Mouse (Mus musculus): ENCODE measurements around the gene Snrpd3. TPM values are rescaled to one million over a fixed set of nuclear protein-coding genes. Genes with fewer than 3 reads are reported as not detected.
A peak's percentile ranks its signal among the peaks of the same experiment; 100 is the strongest.

Snrpd3 gene
- polyA plus RNA-seq, 1 experiment from 2014 or later = 90.6 TPM

DNA sequence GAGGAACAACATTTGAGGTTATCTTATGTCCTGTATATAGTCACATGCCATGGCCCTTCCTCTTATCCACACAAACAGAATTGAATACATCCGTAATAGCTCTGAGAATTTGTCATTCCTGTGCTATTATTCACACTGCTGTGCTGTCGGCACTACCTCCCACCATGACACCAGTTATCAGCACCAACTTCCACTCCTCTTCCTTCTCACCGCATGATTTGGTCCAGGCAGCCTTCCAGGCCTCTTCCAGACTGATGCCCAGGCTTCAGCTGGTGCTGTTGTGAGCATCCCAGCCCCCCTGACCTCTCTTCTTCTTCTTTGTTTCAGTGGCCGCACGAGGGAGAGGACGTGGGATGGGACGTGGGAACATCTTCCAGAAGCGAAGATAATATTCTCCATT is 17.6 kb downstream of the Snrpd3 start:
- Histone ChIP-seq H3K27me3 (ENCODE audit: control insufficient read depth, insufficient read depth, low read length) (no peaks in the 10 kb centered on the region), H3K9me3 (ENCODE audit: control insufficient read depth, low read length) (0 out of 2 replicates have a peak, but pooled peaks cover 5% of the 10 kb centered on the region), H3K36me3 (ENCODE audit: control insufficient read depth, insufficient read depth, low read length) (peaks cover 46% of the 10 kb centered on the region), H3K27ac (replicated peaks in 1 of 2; ENCODE audit: control insufficient read depth in 1 of 2, insufficient read depth in 1 of 2, low read depth in 2 of 2, low read length in 2 of 2) (peak overlapping the region in 1 of 2 experiments; percentile 4; a peak in 1 of 4 replicates), H3K9ac (ENCODE audit: low read length) (no peak overlapping the region), H3K4me2 (ENCODE audit: low read length) (no peak overlapping the region), H3K4me1 (ENCODE audit: control insufficient read depth in 2 of 2, insufficient read depth in 2 of 2, low read length in 2 of 2) (peaks cover 5 to 19% of the 10 kb centered on the region in 2 experiments), H3K4me3 (ENCODE audit: control insufficient read depth in 1 of 2, insufficient read depth in 1 of 2, low read depth in 1 of 2, low read length in 2 of 2) (no peak overlapping the region)
- ATAC-seq (ENCODE audit: insufficient number of reproducible peaks, insufficient read depth, low FRiP score, low read depth) = peak; percentile 48; the same call in 1 of the 2 replicates
- 44% methylated on average over 8 of the region's 8 CpGs for WGBS

DNA sequence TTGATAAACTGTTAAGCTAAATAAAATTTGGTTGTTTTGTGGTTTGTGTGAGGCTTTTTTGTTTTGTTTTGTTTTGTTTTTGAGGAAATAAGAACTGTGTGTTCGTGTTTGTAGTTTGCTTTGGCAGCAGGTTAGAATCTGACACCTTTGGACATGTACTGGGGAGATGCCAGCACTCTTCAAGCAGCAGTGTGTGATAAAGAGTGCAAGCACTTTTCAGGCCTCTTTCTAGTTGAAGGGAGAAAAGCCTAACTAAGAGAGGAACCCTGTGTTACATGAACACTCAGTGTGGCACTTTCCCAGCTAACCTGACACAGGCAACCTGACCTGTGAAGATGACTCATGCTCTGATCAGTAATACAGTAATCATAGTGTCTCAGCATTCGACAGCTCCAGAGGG is 18.1 kb downstream of the Snrpd3 start:
- no peak for ATAC-seq (ENCODE audit: insufficient number of reproducible peaks, insufficient read depth, low FRiP score, low read depth)
- Histone ChIP-seq H3K27me3 (ENCODE audit: control insufficient read depth, insufficient read depth, low read length) (no peaks in the 10 kb centered on the region), H3K4me2 (ENCODE audit: low read length) (no peak overlapping the region), H3K36me3 (ENCODE audit: control insufficient read depth, insufficient read depth, low read length) (peaks cover 44% of the 10 kb centered on the region), H3K4me3 (ENCODE audit: control insufficient read depth in 1 of 2, insufficient read depth in 1 of 2, low read depth in 1 of 2, low read length in 2 of 2) (no peak overlapping the region), H3K9ac (ENCODE audit: low read length) (no peak overlapping the region), H3K9me3 (ENCODE audit: control insufficient read depth, low read length) (0 out of 2 replicates have a peak, but pooled peaks cover 5% of the 10 kb centered on the region), H3K4me1 (ENCODE audit: control insufficient read depth in 2 of 2, insufficient read depth in 2 of 2, low read length in 2 of 2) (peaks cover 5 to 19% of the 10 kb centered on the region in 2 experiments), H3K27ac (replicated peaks in 1 of 2; ENCODE audit: control insufficient read depth in 1 of 2, insufficient read depth in 1 of 2, low read depth in 2 of 2, low read length in 2 of 2) (peak overlapping the region; percentile 25 to 53; a peak in 3 of 4 replicates)
- WGBS = 59% methylated on average over 2 of the region's 2 CpGs

DNA sequence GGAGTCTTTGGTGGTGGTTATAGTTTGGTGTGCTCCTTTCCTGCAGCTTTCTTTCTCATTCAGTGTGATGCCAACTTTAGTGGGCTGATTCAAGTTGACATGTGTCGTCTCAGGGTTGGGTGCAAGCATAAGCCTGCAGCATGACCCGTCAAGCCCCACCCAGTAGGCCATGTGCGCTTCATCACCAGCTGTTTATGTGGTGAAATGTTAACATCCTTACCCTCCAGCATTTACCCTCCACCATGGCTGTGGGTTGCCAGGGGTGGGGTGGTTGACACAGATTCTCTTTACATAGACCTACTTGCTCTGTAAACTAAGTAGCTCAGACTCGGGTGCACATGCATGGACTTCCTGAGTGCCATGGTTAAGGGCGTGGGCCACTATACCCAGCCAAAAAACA is 18.8 kb downstream of the Snrpd3 start:
- no peak overlapping the region for H3K9ac ChIP-seq (ENCODE audit: low read length)
- ATAC-seq (ENCODE audit: insufficient number of reproducible peaks, insufficient read depth, low FRiP score, low read depth) = no peak
- H3K9me3 ChIP-seq (ENCODE audit: control insufficient read depth, low read length) = 0 out of 2 replicates have a peak, but pooled peaks cover 5% of the 10 kb centered on the region
- peaks cover 43% of the 10 kb centered on the region for H3K36me3 ChIP-seq (ENCODE audit: control insufficient read depth, insufficient read depth, low read length)
- WGBS = 89% methylated on average over 5 of the region's 5 CpGs
- no peak overlapping the region for H3K27ac ChIP-seq (replicated peaks in 1 of 2; ENCODE audit: control insufficient read depth in 1 of 2, insufficient read depth in 1 of 2, low read depth in 2 of 2, low read length in 2 of 2)
- no peak overlapping the region for H3K4me3 ChIP-seq (ENCODE audit: control insufficient read depth in 1 of 2, insufficient read depth in 1 of 2, low read depth in 1 of 2, low read length in 2 of 2)
- H3K4me2 ChIP-seq (ENCODE audit: low read length) = no peak overlapping the region
- no peaks in the 10 kb centered on the region for H3K27me3 ChIP-seq (ENCODE audit: control insufficient read depth, insufficient read depth, low read length)
- peaks cover 5 to 19% of the 10 kb centered on the region in 2 experiments for H3K4me1 ChIP-seq (ENCODE audit: control insufficient read depth in 2 of 2, insufficient read depth in 2 of 2, low read length in 2 of 2)

DNA sequence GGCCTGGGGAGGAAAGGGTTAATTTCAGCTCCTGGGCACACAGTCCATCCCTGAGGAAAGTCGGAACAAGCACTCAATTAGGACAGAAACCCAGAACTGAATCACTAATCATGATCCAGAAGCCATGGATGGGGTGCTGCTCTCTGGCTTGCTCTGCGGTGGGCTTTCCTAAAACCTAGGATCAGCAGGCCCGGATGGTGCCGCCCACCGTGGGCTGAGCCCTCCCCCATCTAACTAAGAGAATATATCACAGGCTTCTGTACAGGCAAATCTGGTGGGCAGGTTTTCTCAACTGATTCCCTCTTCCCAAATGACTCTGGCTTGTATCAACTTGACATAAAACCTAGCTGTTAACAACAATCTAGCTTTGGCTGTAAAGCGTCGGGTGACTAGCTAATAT is 30.6 kb downstream of the Snrpd3 start:
- Histone ChIP-seq H3K9me3 (ENCODE audit: control insufficient read depth, low read length) (peaks cover 11% of the 10 kb centered on the region; the same call in 1 of the 2 replicates), H3K27ac (replicated peaks in 1 of 2; ENCODE audit: control insufficient read depth in 1 of 2, insufficient read depth in 1 of 2, low read depth in 2 of 2, low read length in 2 of 2) (no peak overlapping the region), H3K27me3 (ENCODE audit: control insufficient read depth, insufficient read depth, low read length) (no peaks in the 10 kb centered on the region), H3K9ac (ENCODE audit: low read length) (no peak overlapping the region), H3K4me3 (ENCODE audit: control insufficient read depth in 1 of 2, insufficient read depth in 1 of 2, low read depth in 1 of 2, low read length in 2 of 2) (no peak overlapping the region), H3K36me3 (ENCODE audit: control insufficient read depth, insufficient read depth, low read length) (no peaks in the 10 kb centered on the region), H3K4me1 (ENCODE audit: control insufficient read depth in 2 of 2, insufficient read depth in 2 of 2, low read length in 2 of 2) (peaks cover 2 to 5% of the 10 kb centered on the region in 2 experiments; a peak in 1 of 4 replicates), H3K4me2 (ENCODE audit: low read length) (0 out of 2 replicates have a peak overlapping the region, but pooled peaks have one; percentile 13)
- ATAC-seq (ENCODE audit: insufficient number of reproducible peaks, insufficient read depth, low FRiP score, low read depth) = no peak
- 54% methylated on average over 7 of the region's 7 CpGs for WGBS

DNA sequence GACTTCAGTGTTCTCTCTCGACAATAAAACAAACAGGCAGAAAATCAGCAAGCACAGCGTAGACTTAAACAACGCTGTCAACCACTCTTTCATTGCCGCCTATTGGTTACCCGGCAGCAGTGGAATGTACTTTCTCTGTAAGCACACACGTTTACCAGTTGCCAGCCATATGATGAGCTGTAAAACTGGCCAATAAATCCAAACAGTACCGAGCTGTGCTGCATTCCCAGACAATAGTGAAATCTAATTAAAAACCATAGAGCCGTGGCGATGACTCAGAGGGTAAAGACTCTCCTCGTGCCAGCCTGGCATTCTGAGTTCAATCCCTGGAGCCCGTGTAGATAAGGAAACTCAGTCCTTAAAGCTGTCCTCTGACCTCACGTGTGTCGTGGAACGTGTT is 31.1 kb downstream of the Snrpd3 start:
- WGBS = 52% methylated on average over 14 of the region's 14 CpGs
- H3K4me3 ChIP-seq (ENCODE audit: control insufficient read depth in 1 of 2, insufficient read depth in 1 of 2, low read depth in 1 of 2, low read length in 2 of 2) = no peak overlapping the region
- H3K27me3 ChIP-seq (ENCODE audit: control insufficient read depth, insufficient read depth, low read length) = no peaks in the 10 kb centered on the region
- H3K9ac ChIP-seq (ENCODE audit: low read length) = no peak overlapping the region
- H3K27ac ChIP-seq (replicated peaks in 1 of 2; ENCODE audit: control insufficient read depth in 1 of 2, insufficient read depth in 1 of 2, low read depth in 2 of 2, low read length in 2 of 2) = no peak overlapping the region
- H3K36me3 ChIP-seq (ENCODE audit: control insufficient read depth, insufficient read depth, low read length) = no peaks in the 10 kb centered on the region
- H3K4me2 ChIP-seq (ENCODE audit: low read length) = 0 out of 2 replicates have a peak overlapping the region, but pooled peaks have one; percentile 13
- peaks cover 2 to 5% of the 10 kb centered on the region in 2 experiments; a peak in 1 of 4 replicates for H3K4me1 ChIP-seq (ENCODE audit: control insufficient read depth in 2 of 2, insufficient read depth in 2 of 2, low read length in 2 of 2)
- no peak for ATAC-seq (ENCODE audit: insufficient number of reproducible peaks, insufficient read depth, low FRiP score, low read depth)
- H3K9me3 ChIP-seq (ENCODE audit: control insufficient read depth, low read length) = peaks cover 11% of the 10 kb centered on the region; the same call in 1 of the 2 replicates

DNA sequence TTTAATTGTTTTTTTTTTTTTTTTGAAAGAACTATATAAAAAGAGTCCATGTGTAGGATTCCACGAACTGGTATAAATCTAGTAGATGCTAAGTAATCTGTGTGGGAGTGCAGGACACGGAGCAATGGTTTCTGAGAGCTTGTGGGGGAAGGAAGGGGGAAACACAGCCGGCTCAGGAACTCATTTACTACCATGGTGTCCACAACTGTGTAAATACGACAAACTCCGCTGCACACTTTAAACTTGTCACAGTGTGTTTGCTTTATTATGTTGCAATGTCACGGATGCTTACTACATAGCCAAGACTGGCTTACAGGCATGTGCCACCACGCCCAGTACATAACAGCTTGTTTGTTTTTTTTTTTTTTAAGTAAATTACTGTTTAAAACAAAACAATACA is 32.5 kb downstream of the Snrpd3 start:
- Histone ChIP-seq H3K9ac (ENCODE audit: low read length) (no peak overlapping the region), H3K27ac (replicated peaks in 1 of 2; ENCODE audit: control insufficient read depth in 1 of 2, insufficient read depth in 1 of 2, low read depth in 2 of 2, low read length in 2 of 2) (no peak overlapping the region), H3K4me3 (ENCODE audit: control insufficient read depth in 1 of 2, insufficient read depth in 1 of 2, low read depth in 1 of 2, low read length in 2 of 2) (no peak overlapping the region), H3K4me1 (ENCODE audit: control insufficient read depth in 2 of 2, insufficient read depth in 2 of 2, low read length in 2 of 2) (peaks cover 2 to 5% of the 10 kb centered on the region in 2 experiments; a peak in 1 of 4 replicates), H3K4me2 (ENCODE audit: low read length) (no peak overlapping the region), H3K27me3 (ENCODE audit: control insufficient read depth, insufficient read depth, low read length) (no peaks in the 10 kb centered on the region), H3K9me3 (ENCODE audit: control insufficient read depth, low read length) (peaks cover 6% of the 10 kb centered on the region; the same call in 1 of the 2 replicates), H3K36me3 (ENCODE audit: control insufficient read depth, insufficient read depth, low read length) (no peaks in the 10 kb centered on the region)
- WGBS = 79% methylated on average over 7 of the region's 7 CpGs
- ATAC-seq (ENCODE audit: insufficient number of reproducible peaks, insufficient read depth, low FRiP score, low read depth) = no peak

DNA sequence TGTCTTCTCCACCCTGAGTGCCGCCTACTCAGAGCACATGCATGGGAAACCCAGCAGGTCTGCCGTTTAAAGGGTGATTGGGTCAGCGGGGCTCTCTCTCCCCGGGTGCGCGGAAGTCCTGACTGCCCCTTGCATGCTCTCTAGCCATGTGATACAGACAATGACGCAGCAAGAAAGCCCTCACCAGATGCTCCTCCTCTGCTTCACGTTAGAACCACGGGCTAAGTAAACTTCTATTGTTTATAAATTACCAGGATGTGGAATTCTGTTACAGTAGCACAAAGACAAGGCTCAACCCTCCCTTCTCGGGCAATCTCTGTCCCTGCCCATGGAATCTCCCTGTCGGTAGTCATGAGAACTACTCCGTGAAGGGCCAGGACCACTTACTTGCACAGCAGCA is 33.8 kb downstream of the Snrpd3 start:
- H3K27ac ChIP-seq (replicated peaks in 1 of 2; ENCODE audit: control insufficient read depth in 1 of 2, insufficient read depth in 1 of 2, low read depth in 2 of 2, low read length in 2 of 2) = no peak overlapping the region
- no peak overlapping the region for H3K4me2 ChIP-seq (ENCODE audit: low read length)
- no peak overlapping the region for H3K9ac ChIP-seq (ENCODE audit: low read length)
- ATAC-seq (ENCODE audit: insufficient number of reproducible peaks, insufficient read depth, low FRiP score, low read depth) = no peak
- H3K4me1 ChIP-seq (ENCODE audit: control insufficient read depth in 2 of 2, insufficient read depth in 2 of 2, low read length in 2 of 2) = peaks cover 7 to 14% of the 10 kb centered on the region in 2 experiments; a peak in 3 of 4 replicates
- H3K36me3 ChIP-seq (ENCODE audit: control insufficient read depth, insufficient read depth, low read length) = no peaks in the 10 kb centered on the region
- H3K27me3 ChIP-seq (ENCODE audit: control insufficient read depth, insufficient read depth, low read length) = no peaks in the 10 kb centered on the region
- H3K9me3 ChIP-seq (ENCODE audit: control insufficient read depth, low read length) = no peaks in the 10 kb centered on the region
- no peak overlapping the region for H3K4me3 ChIP-seq (ENCODE audit: control insufficient read depth in 1 of 2, insufficient read depth in 1 of 2, low read depth in 1 of 2, low read length in 2 of 2)
- WGBS = 44% methylated on average over 12 of the region's 12 CpGs

DNA sequence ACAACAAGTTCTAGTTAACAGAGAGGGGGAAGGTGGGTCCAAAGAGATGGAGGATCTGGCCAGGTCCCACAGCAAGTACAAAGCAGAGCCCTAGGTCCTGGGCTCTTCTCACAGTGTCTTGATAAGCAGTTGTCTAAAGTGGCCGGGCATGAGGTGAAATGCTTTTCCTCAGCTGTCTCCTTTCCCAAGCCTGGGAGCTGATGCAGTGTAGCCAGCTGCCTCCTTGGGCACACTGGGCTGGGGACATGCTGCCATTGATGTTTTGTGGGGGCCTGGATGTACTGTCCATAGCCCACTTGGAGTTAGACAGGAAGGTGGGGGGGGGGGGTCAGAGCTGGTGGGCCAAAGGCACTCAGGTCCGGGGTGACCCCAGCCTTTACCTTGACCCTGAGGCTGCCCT is 34.8 kb downstream of the Snrpd3 start:
- Histone ChIP-seq H3K4me2 (ENCODE audit: low read length) (no peak overlapping the region), H3K27me3 (ENCODE audit: control insufficient read depth, insufficient read depth, low read length) (no peaks in the 10 kb centered on the region), H3K9me3 (ENCODE audit: control insufficient read depth, low read length) (no peaks in the 10 kb centered on the region), H3K4me3 (ENCODE audit: control insufficient read depth in 1 of 2, insufficient read depth in 1 of 2, low read depth in 1 of 2, low read length in 2 of 2) (no peak overlapping the region), H3K9ac (ENCODE audit: low read length) (no peak overlapping the region), H3K4me1 (ENCODE audit: control insufficient read depth in 2 of 2, insufficient read depth in 2 of 2, low read length in 2 of 2) (peaks cover 14 to 23% of the 10 kb centered on the region in 2 experiments), H3K36me3 (ENCODE audit: control insufficient read depth, insufficient read depth, low read length) (no peaks in the 10 kb centered on the region), H3K27ac (replicated peaks in 1 of 2; ENCODE audit: control insufficient read depth in 1 of 2, insufficient read depth in 1 of 2, low read depth in 2 of 2, low read length in 2 of 2) (no peak overlapping the region)
- WGBS = 34% methylated on average over 2 of the region's 2 CpGs
- no peak for ATAC-seq (ENCODE audit: insufficient number of reproducible peaks, insufficient read depth, low FRiP score, low read depth)
